Mouse (Mus musculus) C2C12 (cell line): ENCODE results near the gene Olfr120. TPM values are rescaled to one million over a fixed set of nuclear protein-coding genes. Genes with fewer than 3 reads are reported as not detected.
"Not testable (repeated sequence)": the region's sequence is repeated elsewhere in the genome, so short reads cannot be mapped to it uniquely, and the experiment has no call there.

Experiments
- H3K27me3 ChIP-seq: one replicate; pipeline ENCODE4 v1.6.1; 2011; ENCODE audit not compliant: control insufficient read depth, insufficient read depth, insufficient read length
- H3K36me3 ChIP-seq: one replicate; pipeline ENCODE4 v1.6.1; 2011; ENCODE audit not compliant: control insufficient read depth, insufficient read depth
- H3K4me3 ChIP-seq: one replicate; pipeline ENCODE4 v1.5.1; 2011; ENCODE audit warnings: mild to moderate bottlenecking, control low read depth; ENCODE audit not compliant: poor library complexity, insufficient read depth, severe bottlenecking
- H3K79me2 ChIP-seq: one replicate; pipeline ENCODE4 v1.6.1; 2011; ENCODE audit not compliant: control insufficient read depth, insufficient read depth
- H3K79me3 ChIP-seq: one replicate; pipeline ENCODE4 v1.6.1; 2011; ENCODE audit warnings: low read depth, control low read depth
- H3ac ChIP-seq: one replicate; pipeline ENCODE3; 2011; ENCODE audit warnings: low read depth; ENCODE audit not compliant: control insufficient read depth, insufficient read length
- CEBPB ChIP-seq: IDR thresholded peaks from one replicate; pipeline ENCODE4 v1.6.1; 2011; ENCODE audit warnings: low read depth, mild to moderate bottlenecking, control low read depth, moderate library complexity
- CTCF ChIP-seq: IDR thresholded peaks from one replicate; pipeline ENCODE4 v1.5.1; 2011; ENCODE audit not compliant: control insufficient read depth, insufficient read depth, insufficient read length
- FOSL1 ChIP-seq: IDR thresholded peaks from one replicate; pipeline ENCODE4 v1.8.0; 2011; ENCODE audit warnings: mild to moderate bottlenecking, low read length; ENCODE audit not compliant: poor library complexity, insufficient read depth, severe bottlenecking
- MAX ChIP-seq: IDR thresholded peaks from one replicate; pipeline ENCODE4 v1.6.1; 2011; ENCODE audit warnings: mild to moderate bottlenecking, control low read depth
- MYOD1 ChIP-seq: IDR thresholded peaks from one replicate; pipeline ENCODE4 v1.6.1; 2011; ENCODE audit warnings: low read depth; ENCODE audit not compliant: control insufficient read depth, insufficient read length
- MYOG ChIP-seq: IDR thresholded peaks from one replicate; pipeline ENCODE4 v1.6.1; 2011; ENCODE audit not compliant: control insufficient read depth, insufficient read length; ENCODE audit errors: extremely low read depth
- USF1 ChIP-seq: IDR thresholded peaks from one replicate; pipeline ENCODE4 v1.6.1; 2011; ENCODE audit warnings: low read depth, mild to moderate bottlenecking, control low read depth, moderate library complexity
- long read RNA-seq, 2 experiments: library from polyadenylated mRNA; unstranded; transcript quantifications; one replicate each; pipeline ENCODE4 v2.0.0; 2019 to 2020
- polyA plus RNA-seq: library from polyadenylated mRNA; unstranded; fragments of >200 nt; fragmentation: generic; extraction: Trizol; gene quantifications from one replicate; pipeline ENCODE4 v1.2.1, GENCODE M21; 2012; ENCODE audit warnings: missing spikeins

Gene Olfr120
- polyA plus RNA-seq = not detected
- long read RNA-seq, experiment 1 = 0 reads
- long read RNA-seq, experiment 2 = 0 reads

GRCm38 (mm10) chr17:37721508-37721907, at the start of gene Olfr120:
Olfr120 (plus strand) TSS chr17:37721808.
- H3K4me3 ChIP-seq = no peak within 1 kb of the TSS
- H3K79me3 ChIP-seq = no peaks in the 10 kb centered on the region
- H3K79me2 ChIP-seq = no peaks in the 10 kb centered on the region
- no peaks in the 10 kb centered on the region for H3K27me3 ChIP-seq
- TF ChIP-seq USF1 (no peak), MAX (no peak), CTCF (no peak), MYOD1 (no peak), FOSL1 (no peak), CEBPB (no peak), MYOG (no peak)
- H3ac ChIP-seq = no peak within 1 kb of the TSS
- H3K36me3 ChIP-seq = no peaks in the 10 kb centered on the region

DNA sequence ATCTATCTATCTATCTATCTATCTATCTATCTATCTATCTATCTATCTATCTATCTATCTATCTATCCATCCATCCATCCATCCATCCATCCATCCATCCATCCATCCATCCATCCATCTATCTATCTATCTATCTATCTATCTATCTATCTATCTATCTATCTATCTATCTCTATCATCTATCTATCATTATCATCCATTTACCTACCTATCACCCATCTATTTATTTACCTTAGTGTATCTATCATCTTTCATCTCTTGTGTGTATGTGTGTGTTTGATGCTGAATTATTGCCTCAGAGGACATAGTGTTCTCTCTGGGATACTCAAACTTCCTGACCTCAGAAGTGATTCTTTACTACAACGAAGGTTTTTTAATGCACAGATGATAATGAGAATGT, 25.3 kb upstream of the Olfr120 start, which contains the start of gene Olfr119:
Gene Olfr119, plus strand, starts transcription at position 301 of the 400 bp plus-strand sequence.
- H3K27me3 ChIP-seq, H3ac ChIP-seq, H3K36me3 ChIP-seq, H3K79me3 ChIP-seq, H3K79me2 ChIP-seq, H3K4me3 ChIP-seq: not testable (repeated sequence)

DNA sequence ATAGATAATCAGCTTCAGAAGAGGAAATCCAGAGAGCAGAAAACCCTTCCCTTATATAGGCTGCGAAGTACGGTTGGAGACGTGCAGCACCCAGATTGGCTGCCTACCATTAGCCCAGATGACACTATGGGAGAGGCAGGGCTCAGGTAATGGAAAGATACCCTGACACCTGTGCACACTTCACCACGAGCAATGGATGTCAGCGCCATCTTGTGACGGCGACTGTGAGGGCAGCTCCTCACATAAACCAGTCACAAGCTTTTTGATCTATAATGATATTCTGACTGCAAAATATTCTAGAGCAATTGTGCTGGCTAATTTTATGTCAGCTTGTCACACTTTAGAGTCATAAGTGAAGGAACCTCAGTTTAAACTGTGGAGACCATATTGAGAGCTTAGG, 16.5 kb downstream of the Olfr120 start:
- no peak for TF ChIP-seq MAX
- no peak for TF ChIP-seq MYOD1
- no peak for TF ChIP-seq FOSL1
- TF ChIP-seq CTCF = no peak
- TF ChIP-seq USF1 = no peak
- no peak for TF ChIP-seq CEBPB
- no peak for TF ChIP-seq MYOG
- no peaks in the 10 kb centered on the region for H3K79me3 ChIP-seq
- no peaks in the 10 kb centered on the region for H3K27me3 ChIP-seq

GRCm38 (mm10) chr17:37768307-37768706, 46.7 kb downstream of the Olfr120 start, which contains the start of gene Olfr122:
Olfr122 (plus strand) TSS chr17:37768607.
- H3ac ChIP-seq = no peak within 1 kb of the TSS
- TF ChIP-seq CEBPB = no peak
- no peak for TF ChIP-seq CTCF
- no peak for TF ChIP-seq USF1
- no peak for TF ChIP-seq MYOG
- TF ChIP-seq FOSL1 = no peak
- no peak for TF ChIP-seq MAX
- no peak for TF ChIP-seq MYOD1
- H3K79me2 ChIP-seq = no peaks in the 10 kb centered on the region
- no peak within 1 kb of the TSS for H3K4me3 ChIP-seq
- no peaks in the 10 kb centered on the region for H3K36me3 ChIP-seq
- H3K79me3 ChIP-seq = no peaks in the 10 kb centered on the region
- H3K27me3 ChIP-seq = no peaks in the 10 kb centered on the region

More for the DNA sequence above, 16.5 kb downstream of the Olfr120 start:
- H3ac ChIP-seq = no peak overlapping the region
- H3K79me2 ChIP-seq = no peaks in the 10 kb centered on the region
- H3K4me3 ChIP-seq = no peak overlapping the region
- no peaks in the 10 kb centered on the region for H3K36me3 ChIP-seq

Other genes with a start within 250 kb of the Olfr120 start
- not detected for gene H2-M2, start 238.3 kb upstream of the Olfr120 start, polyA plus RNA-seq
- gene Olfr110, start 229.3 kb upstream of the Olfr120 start, polyA plus RNA-seq = not detected
- gene Olfr111, start 213.8 kb upstream of the Olfr120 start, polyA plus RNA-seq = not detected
- not detected for gene Olfr112, start 152.4 kb upstream of the Olfr120 start, polyA plus RNA-seq
- not detected for gene Olfr113, start 144.1 kb upstream of the Olfr120 start, polyA plus RNA-seq
- not detected for gene Olfr114, start 129.1 kb upstream of the Olfr120 start, polyA plus RNA-seq
- gene Olfr115, start 94.7 kb upstream of the Olfr120 start, polyA plus RNA-seq = not detected
- not detected for gene Olfr116, start 94.6 kb upstream of the Olfr120 start, polyA plus RNA-seq
- gene Olfr117, start 58.0 kb upstream of the Olfr120 start, polyA plus RNA-seq = not detected
- not detected for gene Olfr118, start 54.8 kb upstream of the Olfr120 start, polyA plus RNA-seq
- gene Olfr119, start 25.2 kb upstream of the Olfr120 start, polyA plus RNA-seq = not detected
- not detected for gene Olfr121, start 27.0 kb downstream of the Olfr120 start, polyA plus RNA-seq
- not detected for gene Olfr122, start 46.8 kb downstream of the Olfr120 start, polyA plus RNA-seq
- not detected for gene Olfr123, start 71.7 kb downstream of the Olfr120 start, polyA plus RNA-seq
- gene Olfr124, start 78.1 kb downstream of the Olfr120 start, polyA plus RNA-seq = not detected
- gene Olfr125, start 111.1 kb downstream of the Olfr120 start, polyA plus RNA-seq = not detected
- not detected for gene Olfr126, start 125.7 kb downstream of the Olfr120 start, polyA plus RNA-seq
- not detected for gene Olfr127, start 178.6 kb downstream of the Olfr120 start, polyA plus RNA-seq
- not detected for gene Olfr128, start 198.7 kb downstream of the Olfr120 start, polyA plus RNA-seq
- not detected for gene Olfr761, start 231.3 kb downstream of the Olfr120 start, polyA plus RNA-seq